Mouse (Mus musculus) heart, adult 2 months (tissue): ENCODE results near the gene Rxrb. TPM values are rescaled to one million over a fixed set of nuclear protein-coding genes. Genes with fewer than 3 reads are reported as not detected.

Source experiments
- DNase-seq, 2 experiments: peaks; one replicate each; pipeline ENCODE4 v3.0.0; 2021
- H3K27ac ChIP-seq: fragments of 200-600 bp; 2 replicates; pipeline ENCODE4 v1.8.1; 2022
- H3K27me3 ChIP-seq: fragments of 200-500 bp; 2 replicates; pipeline ENCODE4 v1.6.1; 2012; ENCODE audit warnings: mild to moderate bottlenecking, low read length, inconsistent platforms, mixed read lengths; ENCODE audit not compliant: control insufficient read depth, insufficient read depth
- H3K36me3 ChIP-seq: fragments of 200-500 bp; 2 replicates; pipeline ENCODE4 v1.6.1; 2012; ENCODE audit warnings: low read length, inconsistent platforms; ENCODE audit not compliant: control insufficient read depth, insufficient read depth
- H3K4me1 ChIP-seq: fragments of 200-500 bp; 2 replicates; pipeline ENCODE4 v1.6.1; 2011; ENCODE audit warnings: low read length; ENCODE audit not compliant: control insufficient read depth, insufficient read depth
- H3K4me3 ChIP-seq: fragments of 200-600 bp; 2 replicates; pipeline ENCODE4 v1.8.1; 2022
- H3K79me2 ChIP-seq: fragments of 200-500 bp; replicated peaks from 2 replicates; pipeline ENCODE4 v1.6.1; 2012; ENCODE audit warnings: mild to moderate bottlenecking, inconsistent platforms, low read length, moderate library complexity, mixed read lengths; ENCODE audit not compliant: control insufficient read depth, insufficient read depth
- H3K9ac ChIP-seq: fragments of 200-500 bp; 2 replicates; pipeline ENCODE4 v1.6.1; 2012; ENCODE audit warnings: low read depth, mild to moderate bottlenecking, control low read depth, inconsistent platforms, low read length, mixed read lengths
- CTCF ChIP-seq: fragments of 200-600 bp; IDR thresholded peaks from 2 replicates; pipeline ENCODE4 v1.8.1; 2022; ENCODE audit warnings: antibody characterized with exemption, mild to moderate bottlenecking, moderate library complexity
- EP300 ChIP-seq: fragments of 200-500 bp; IDR thresholded peaks from 2 replicates; pipeline ENCODE4 v1.6.1; 2011; ENCODE audit warnings: low read depth, low read length, control low read depth; ENCODE audit not compliant: insufficient read depth
- POLR2A ChIP-seq: fragments of 200-500 bp; IDR thresholded peaks from 2 replicates; pipeline ENCODE4 v1.6.1; 2011; ENCODE audit warnings: mild to moderate bottlenecking, low read depth, low read length, control low read depth; ENCODE audit not compliant: insufficient read depth
- WGBS: fragments of 180-500 bp; shearing (Covaris S2); methylation state at CpG from one replicate; pipeline ENCODE4 v1.1.7; 2018; 5-methylcytosine and 5-hydroxymethylcytosine counted together
- intact Hi-C: fragments of 180-260 bp; cut with DNase I; formaldehyde crosslinking; loops from one replicate; pipeline ENCODE4 v1.15.1; 2025
- polyA plus RNA-seq: library from polyadenylated mRNA; depleted of rRNA; stranded (reverse); fragments of >200 nt; gene quantifications from 2 replicates; pipeline ENCODE4 v1.2.3, GENCODE M21; 2012
- total RNA-seq, 2 experiments: library from RNA; stranded (reverse); gene quantifications; 2 replicates each; pipeline ENCODE4 v1.2.3; 2021

Gene Rxrb
- total and polyA plus RNA-seq, 3 experiments: 38.8 to 42.4 (median 39.1) TPM

DNA sequence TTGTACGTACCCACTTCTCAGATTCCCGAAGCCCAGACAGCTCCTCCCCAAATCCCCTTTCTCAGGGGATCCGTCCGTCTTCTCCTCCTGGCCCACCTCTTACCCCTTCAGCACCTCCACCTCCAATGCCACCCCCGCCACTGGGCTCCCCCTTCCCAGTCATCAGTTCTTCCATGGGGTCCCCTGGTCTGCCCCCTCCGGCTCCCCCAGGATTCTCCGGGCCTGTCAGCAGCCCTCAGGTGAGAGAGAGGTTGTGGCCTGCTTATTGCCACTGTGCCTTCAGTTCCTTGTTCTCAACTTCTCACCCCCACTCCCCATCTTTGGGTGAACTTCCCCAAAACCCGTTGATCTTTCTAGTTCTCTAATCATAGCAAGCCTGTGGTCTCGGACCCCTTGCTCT is 1.2 kb downstream of the Rxrb start:
- Histone ChIP-seq H3K9ac (peak overlapping the region; percentile 95), H3K27ac (peak overlapping the region; percentile 99), H3K4me1 (peaks cover 15% of the 10 kb centered on the region), H3K27me3 (no peaks in the 10 kb centered on the region), H3K79me2 (0 out of 2 replicates have a peak, but pooled peaks cover 2% of the 10 kb centered on the region), H3K36me3 (peaks cover 2% of the 10 kb centered on the region; the same call in 1 of the 2 replicates), H3K4me3 (peak overlapping the region; percentile 92)
- intact Hi-C loops: loop anchor here (5.0 kb wide), 2 partner anchors 84 to 184 kb away; partner anchors contain the start of gene H2-DMa
- DNase-seq: peak in 1 of 2 experiments; percentile 44
- 57% methylated on average over 9 of the region's 9 CpGs for WGBS
- TF ChIP-seq POLR2A: no peak
- TF ChIP-seq CTCF: no peak
- no peak for TF ChIP-seq EP300

DNA sequence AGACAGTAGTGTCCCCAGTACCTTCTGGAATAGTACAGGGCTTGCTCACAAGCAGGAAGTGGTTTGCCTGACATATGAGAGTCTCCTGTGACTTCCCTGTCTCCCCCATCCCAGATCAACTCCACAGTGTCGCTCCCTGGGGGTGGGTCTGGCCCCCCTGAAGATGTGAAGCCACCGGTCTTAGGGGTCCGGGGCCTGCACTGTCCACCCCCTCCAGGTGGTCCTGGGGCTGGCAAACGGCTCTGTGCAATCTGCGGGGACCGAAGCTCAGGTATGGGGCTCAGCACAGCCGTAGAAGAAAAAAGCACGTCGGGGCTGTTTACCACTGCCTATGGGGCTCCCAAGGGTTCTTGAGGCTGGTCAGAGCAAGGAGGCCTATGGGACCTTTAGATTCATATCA is 1.8 kb downstream of the Rxrb start:
- intact Hi-C loops: loop anchor here (5.0 kb wide), 2 partner anchors 84 to 184 kb away; partner anchors contain the start of gene H2-DMa
- no peaks in the 10 kb centered on the region for H3K27me3 ChIP-seq
- H3K9ac ChIP-seq: no peak overlapping the region
- H3K36me3 ChIP-seq: peaks cover 2% of the 10 kb centered on the region; the same call in 1 of the 2 replicates
- peaks cover 15% of the 10 kb centered on the region for H3K4me1 ChIP-seq
- no peak for TF ChIP-seq EP300
- TF ChIP-seq POLR2A: no peak
- 0 out of 2 replicates have a peak, but pooled peaks cover 2% of the 10 kb centered on the region for H3K79me2 ChIP-seq
- no peak overlapping the region for H3K27ac ChIP-seq
- no peak overlapping the region for H3K4me3 ChIP-seq
- 93% methylated on average over 9 of the region's 9 CpGs for WGBS
- peak in 1 of 2 experiments; percentile 30 for DNase-seq

GRCm38 (mm10) chr17:34034064-34034463 is 2.5 kb downstream of the Rxrb start:
- no peak for TF ChIP-seq POLR2A
- TF ChIP-seq EP300: peak; percentile 55; the same call in 1 of the 2 replicates
- TF ChIP-seq CTCF: peak; percentile 82
- Histone ChIP-seq H3K9ac (no peak overlapping the region), H3K79me2 (0 out of 2 replicates have a peak, but pooled peaks cover 2% of the 10 kb centered on the region), H3K27me3 (no peaks in the 10 kb centered on the region), H3K36me3 (peaks cover 2% of the 10 kb centered on the region; the same call in 1 of the 2 replicates), H3K4me1 (peaks cover 13% of the 10 kb centered on the region), H3K27ac (no peak overlapping the region), H3K4me3 (no peak overlapping the region)
- 58% methylated on average over 10 of the region's 10 CpGs for WGBS
- peak; percentile 68 to 81 for DNase-seq
- intact Hi-C loops: loop anchor here (5.0 kb wide), 2 partner anchors 83 to 183 kb away; partner anchors contain the start of gene H2-DMa

- H3K4me3 ChIP-seq: no peak overlapping the region
- DNase-seq: no peak
- no peak for TF ChIP-seq EP300
- no peak for TF ChIP-seq CTCF
- no peak for TF ChIP-seq POLR2A
- no peaks in the 10 kb centered on the region for H3K27me3 ChIP-seq
- intact Hi-C loops: no loop called here
- 0 out of 2 replicates have a peak, but pooled peaks cover 2% of the 10 kb centered on the region for H3K79me2 ChIP-seq
- WGBS: 93% methylated on average over 9 of the region's 9 CpGs
- peaks cover 10% of the 10 kb centered on the region for H3K4me1 ChIP-seq
- no peak overlapping the region for H3K9ac ChIP-seq
- H3K27ac ChIP-seq: no peak overlapping the region
- no peaks in the 10 kb centered on the region; the same call in 1 of the 2 replicates for H3K36me3 ChIP-seq
These were observed 3.9 kb downstream of the Rxrb start for GRCm38 (mm10) chr17:34035517-34035916.

DNA sequence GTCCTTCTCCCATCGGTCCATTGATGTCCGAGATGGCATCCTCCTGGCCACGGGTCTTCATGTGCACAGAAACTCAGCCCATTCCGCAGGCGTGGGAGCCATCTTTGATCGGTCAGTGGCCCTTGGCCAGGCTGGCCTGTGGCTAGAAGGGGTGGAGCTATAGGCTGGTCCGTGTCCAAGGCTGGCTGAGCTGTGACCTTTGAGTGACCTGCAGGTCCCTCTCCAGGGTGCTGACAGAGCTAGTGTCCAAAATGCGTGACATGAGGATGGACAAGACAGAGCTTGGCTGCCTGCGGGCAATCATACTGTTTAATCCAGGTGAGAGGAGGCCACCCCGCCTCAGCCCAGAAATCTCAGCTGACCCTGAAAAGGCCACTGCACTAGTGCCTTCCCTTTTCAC is 5.0 kb downstream of the Rxrb start:
- TF ChIP-seq POLR2A (no peak), CTCF (no peak), EP300 (no peak)
- Histone ChIP-seq H3K79me2 (no peaks in the 10 kb centered on the region), H3K36me3 (no peaks in the 10 kb centered on the region; the same call in 1 of the 2 replicates), H3K4me3 (no peak overlapping the region), H3K9ac (no peak overlapping the region), H3K27ac (no peak overlapping the region), H3K27me3 (no peaks in the 10 kb centered on the region), H3K4me1 (peaks cover 7% of the 10 kb centered on the region)
- WGBS: 71% methylated on average over 10 of the region's 10 CpGs
- intact Hi-C loops: no loop called here
- peak; percentile 35 to 40 for DNase-seq

GRCm38 (mm10) chr17:34037241-34037640 is 5.6 kb downstream of the Rxrb start:
- Histone ChIP-seq H3K79me2 (no peaks in the 10 kb centered on the region), H3K27me3 (no peaks in the 10 kb centered on the region), H3K4me3 (no peak overlapping the region), H3K4me1 (peaks cover 7% of the 10 kb centered on the region), H3K9ac (no peak overlapping the region), H3K36me3 (no peaks in the 10 kb centered on the region; the same call in 1 of the 2 replicates), H3K27ac (no peak overlapping the region)
- TF ChIP-seq EP300 (no peak), POLR2A (no peak), CTCF (no peak)
- 90% methylated on average over 7 of the region's 7 CpGs for WGBS
- intact Hi-C loops: no loop called here
- DNase-seq: no peak
